Mouse (Mus musculus) heart, adult 2 months (tissue): ENCODE measurements at regions not wholly inside any gene's neighbourhood (a gene's known extent, or its start where the extent isn't known, plus 50 kb on each side); places are given as distances from the start of the nearest gene placed in this dataset.

Source experiments
- DNase-seq, 2 experiments: peaks; one replicate each; pipeline ENCODE4 v3.0.0; 2021
- H3K27ac ChIP-seq: fragments of 200-600 bp; 2 replicates; pipeline ENCODE4 v1.8.1; 2022
- H3K27me3 ChIP-seq: fragments of 200-500 bp; 2 replicates; pipeline ENCODE4 v1.6.1; 2012; ENCODE audit warnings: mild to moderate bottlenecking, low read length, inconsistent platforms, mixed read lengths; ENCODE audit not compliant: control insufficient read depth, insufficient read depth
- H3K36me3 ChIP-seq: fragments of 200-500 bp; 2 replicates; pipeline ENCODE4 v1.6.1; 2012; ENCODE audit warnings: low read length, inconsistent platforms; ENCODE audit not compliant: control insufficient read depth, insufficient read depth
- H3K4me1 ChIP-seq: fragments of 200-500 bp; 2 replicates; pipeline ENCODE4 v1.6.1; 2011; ENCODE audit warnings: low read length; ENCODE audit not compliant: control insufficient read depth, insufficient read depth
- H3K4me3 ChIP-seq: fragments of 200-600 bp; 2 replicates; pipeline ENCODE4 v1.8.1; 2022
- H3K79me2 ChIP-seq: fragments of 200-500 bp; replicated peaks from 2 replicates; pipeline ENCODE4 v1.6.1; 2012; ENCODE audit warnings: mild to moderate bottlenecking, inconsistent platforms, low read length, moderate library complexity, mixed read lengths; ENCODE audit not compliant: control insufficient read depth, insufficient read depth
- H3K9ac ChIP-seq: fragments of 200-500 bp; 2 replicates; pipeline ENCODE4 v1.6.1; 2012; ENCODE audit warnings: low read depth, mild to moderate bottlenecking, control low read depth, inconsistent platforms, low read length, mixed read lengths
- CTCF ChIP-seq: fragments of 200-600 bp; IDR thresholded peaks from 2 replicates; pipeline ENCODE4 v1.8.1; 2022; ENCODE audit warnings: antibody characterized with exemption, mild to moderate bottlenecking, moderate library complexity
- EP300 ChIP-seq: fragments of 200-500 bp; IDR thresholded peaks from 2 replicates; pipeline ENCODE4 v1.6.1; 2011; ENCODE audit warnings: low read depth, low read length, control low read depth; ENCODE audit not compliant: insufficient read depth
- POLR2A ChIP-seq: fragments of 200-500 bp; IDR thresholded peaks from 2 replicates; pipeline ENCODE4 v1.6.1; 2011; ENCODE audit warnings: mild to moderate bottlenecking, low read depth, low read length, control low read depth; ENCODE audit not compliant: insufficient read depth
- WGBS: fragments of 180-500 bp; shearing (Covaris S2); methylation state at CpG from one replicate; pipeline ENCODE4 v1.1.7; 2018; 5-methylcytosine and 5-hydroxymethylcytosine counted together
- intact Hi-C: fragments of 180-260 bp; cut with DNase I; formaldehyde crosslinking; loops from one replicate; pipeline ENCODE4 v1.15.1; 2025

DNA sequence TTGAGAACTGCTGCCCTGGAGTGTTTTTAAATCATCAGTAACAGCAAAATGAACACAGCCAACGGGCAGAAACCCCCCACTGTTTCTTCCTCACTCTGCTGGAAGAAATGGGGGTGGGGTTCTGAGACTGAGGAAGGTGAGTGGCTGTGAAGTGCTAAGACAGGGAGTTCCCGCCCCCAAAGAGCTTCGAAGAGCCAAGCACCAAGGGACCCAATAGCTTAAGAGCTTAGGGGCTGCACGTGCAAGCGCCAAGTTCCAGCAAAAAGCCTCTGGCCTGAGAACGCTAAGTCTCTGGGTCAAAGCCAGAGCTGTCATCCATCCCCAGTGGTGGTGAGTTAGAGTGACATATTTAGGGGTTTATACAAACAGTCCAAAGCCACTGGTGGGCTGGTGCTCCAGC lies 55.1 kb upstream of the Pcbd1 start:
- Histone ChIP-seq H3K79me2 (no peaks in the 10 kb centered on the region), H3K36me3 (no peaks in the 10 kb centered on the region), H3K27ac (no peak overlapping the region), H3K4me1 (no peaks in the 10 kb centered on the region), H3K27me3 (no peaks in the 10 kb centered on the region), H3K9ac (no peak overlapping the region), H3K4me3 (no peak overlapping the region)
- TF ChIP-seq EP300 (no peak), CTCF (no peak), POLR2A (no peak)
- no peak for DNase-seq
- WGBS: 37% methylated on average over 6 of the region's 6 CpGs
- intact Hi-C loops: no loop called here

DNA sequence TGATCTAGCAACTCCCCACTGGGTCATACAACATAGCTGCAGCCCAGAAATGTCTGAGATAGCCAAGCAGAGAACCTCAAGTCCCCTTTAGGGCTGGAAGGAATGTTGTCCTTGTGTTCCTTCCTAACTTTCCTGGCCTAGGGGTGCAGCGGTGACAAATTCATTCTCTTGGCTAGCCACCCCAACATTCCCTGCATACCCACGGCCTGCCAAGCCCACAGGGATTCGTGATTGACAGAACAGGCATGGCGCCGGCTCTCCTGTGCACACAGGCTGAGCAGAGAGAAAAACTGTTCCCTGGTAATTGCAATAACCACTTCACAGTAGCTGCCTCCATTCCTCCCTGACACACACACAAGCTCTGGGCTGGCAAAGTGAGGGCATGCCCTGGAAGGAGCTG lies 60.5 kb upstream of the Pcbd1 start:
- 45% methylated on average over 5 of the region's 5 CpGs for WGBS
- Histone ChIP-seq H3K36me3 (no peaks in the 10 kb centered on the region), H3K4me3 (no peak overlapping the region), H3K27me3 (no peaks in the 10 kb centered on the region), H3K9ac (no peak overlapping the region), H3K27ac (no peak overlapping the region), H3K79me2 (no peaks in the 10 kb centered on the region), H3K4me1 (peaks cover 3% of the 10 kb centered on the region; the same call in 1 of the 2 replicates)
- TF ChIP-seq EP300: 0 out of 2 replicates have a peak, but pooled peaks have one; percentile 14
- no peak for TF ChIP-seq CTCF
- intact Hi-C loops: no loop called here
- peak; percentile 31 to 49 for DNase-seq

DNA sequence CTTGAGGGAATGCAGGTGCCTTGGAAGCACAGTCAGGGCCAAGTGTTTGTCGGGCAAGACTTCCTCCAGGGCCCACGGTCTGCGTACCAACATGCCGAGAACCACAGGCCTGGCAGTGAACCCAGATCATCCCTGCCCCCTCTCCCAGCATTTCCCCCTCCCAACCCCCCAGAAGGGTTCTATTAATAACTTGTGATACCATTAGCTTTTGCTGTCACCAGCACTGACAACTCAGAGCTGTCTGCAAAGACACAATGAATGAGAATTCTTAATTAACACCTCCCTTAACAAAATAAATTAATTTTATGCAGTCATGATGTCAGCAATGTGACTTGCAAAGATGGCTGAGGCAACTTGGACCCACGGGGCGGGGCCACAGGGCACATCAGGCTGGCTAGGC lies 61.9 kb upstream of the Pcbd1 start:
- H3K27me3 ChIP-seq: no peaks in the 10 kb centered on the region
- no peak for TF ChIP-seq POLR2A
- TF ChIP-seq CTCF: no peak
- no peak for TF ChIP-seq EP300
- H3K9ac ChIP-seq: no peak overlapping the region
- 54% methylated on average over 6 of the region's 6 CpGs for WGBS
- peak overlapping the region; percentile 18 for H3K27ac ChIP-seq
- H3K4me3 ChIP-seq: no peak overlapping the region
- peak; percentile 30 to 34 for DNase-seq
- no peaks in the 10 kb centered on the region for H3K79me2 ChIP-seq
- H3K36me3 ChIP-seq: no peaks in the 10 kb centered on the region
- intact Hi-C loops: no loop called here
- peaks cover 3% of the 10 kb centered on the region; the same call in 1 of the 2 replicates for H3K4me1 ChIP-seq

DNA sequence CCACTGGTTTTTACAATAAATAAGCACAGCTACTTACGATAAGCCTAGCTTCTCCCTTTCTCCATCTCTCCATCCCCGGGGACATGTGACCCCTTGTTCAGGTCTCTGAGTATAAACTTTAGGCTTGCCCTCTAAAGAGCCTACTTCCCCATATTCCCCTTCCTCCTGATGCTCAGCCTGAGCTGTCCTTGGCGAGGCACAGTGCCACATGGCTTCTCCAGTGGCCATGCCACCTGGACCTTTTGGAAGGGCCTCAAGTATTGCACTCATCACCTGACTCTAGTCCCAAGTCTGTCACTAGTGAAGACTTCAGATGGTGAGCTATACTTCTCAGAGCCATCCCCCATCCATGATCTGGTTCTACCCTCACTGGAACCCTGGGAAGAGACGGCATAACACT lies 64.1 kb upstream of the Pcbd1 start:
- no peak for TF ChIP-seq POLR2A
- no peak for TF ChIP-seq EP300
- TF ChIP-seq CTCF: no peak
- Histone ChIP-seq H3K27ac (no peak overlapping the region), H3K79me2 (no peaks in the 10 kb centered on the region), H3K4me3 (no peak overlapping the region), H3K4me1 (peaks cover 3% of the 10 kb centered on the region; the same call in 1 of the 2 replicates), H3K36me3 (no peaks in the 10 kb centered on the region), H3K27me3 (no peaks in the 10 kb centered on the region), H3K9ac (no peak overlapping the region)
- 70% methylated on average over 4 of the region's 4 CpGs for WGBS
- no peak for DNase-seq
- intact Hi-C loops: no loop called here

DNA sequence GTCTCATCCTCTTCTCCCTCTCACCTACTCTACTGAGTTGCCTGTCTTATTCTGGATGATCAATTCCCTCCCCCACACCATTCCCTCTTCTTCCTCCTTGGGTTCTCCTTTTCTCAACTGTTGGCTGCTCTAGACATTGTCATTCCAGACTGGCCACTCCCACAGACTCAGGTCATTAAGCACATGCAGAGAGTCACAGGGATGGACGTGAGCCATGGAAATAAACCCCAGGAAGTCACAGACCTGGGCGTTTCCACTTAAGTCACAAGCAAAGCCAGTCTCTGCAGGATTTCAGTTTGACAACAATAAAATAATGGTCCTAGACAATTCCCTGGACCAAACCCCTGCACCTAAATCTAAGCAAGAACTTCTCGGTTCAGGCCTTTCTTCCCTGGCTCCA lies 65.0 kb upstream of the Pcbd1 start:
- H3K4me1 ChIP-seq: peaks cover 3% of the 10 kb centered on the region; the same call in 1 of the 2 replicates
- 35% methylated on average over 3 of the region's 3 CpGs for WGBS
- TF ChIP-seq CTCF (no peak), POLR2A (no peak), EP300 (no peak)
- no peaks in the 10 kb centered on the region for H3K79me2 ChIP-seq
- H3K27ac ChIP-seq: no peak overlapping the region
- H3K4me3 ChIP-seq: no peak overlapping the region
- no peaks in the 10 kb centered on the region for H3K27me3 ChIP-seq
- H3K36me3 ChIP-seq: no peaks in the 10 kb centered on the region
- H3K9ac ChIP-seq: no peak overlapping the region
- no peak for DNase-seq
- intact Hi-C loops: no loop called here

DNA sequence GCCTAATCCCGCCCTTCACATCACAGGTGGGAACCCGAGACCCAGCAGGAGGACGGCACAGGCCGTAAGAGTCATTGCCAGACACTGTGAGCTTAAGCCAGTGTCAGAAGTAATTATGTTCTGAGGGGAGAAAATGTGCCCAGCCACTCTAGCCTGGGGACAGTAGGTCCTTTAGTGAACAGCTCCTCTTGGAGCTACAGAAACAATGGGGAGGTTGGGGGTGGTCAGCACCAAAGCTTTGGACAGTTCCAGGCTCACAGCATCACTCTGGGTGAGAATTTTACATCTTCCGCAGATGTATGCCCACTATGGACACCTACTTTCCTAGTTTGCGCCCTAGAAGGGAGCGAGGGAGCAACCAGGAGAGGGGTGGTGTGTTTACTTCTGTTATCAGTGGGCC lies 65.7 kb upstream of the Pcbd1 start:
- Histone ChIP-seq H3K79me2 (no peaks in the 10 kb centered on the region), H3K4me1 (peaks cover 3% of the 10 kb centered on the region; the same call in 1 of the 2 replicates), H3K4me3 (no peak overlapping the region), H3K36me3 (no peaks in the 10 kb centered on the region), H3K27me3 (no peaks in the 10 kb centered on the region), H3K9ac (no peak overlapping the region), H3K27ac (no peak overlapping the region)
- 41% methylated on average over 7 of the region's 7 CpGs for WGBS
- intact Hi-C loops: no loop called here
- DNase-seq: no peak
- TF ChIP-seq EP300 (no peak), CTCF (no peak), POLR2A (no peak)

DNA sequence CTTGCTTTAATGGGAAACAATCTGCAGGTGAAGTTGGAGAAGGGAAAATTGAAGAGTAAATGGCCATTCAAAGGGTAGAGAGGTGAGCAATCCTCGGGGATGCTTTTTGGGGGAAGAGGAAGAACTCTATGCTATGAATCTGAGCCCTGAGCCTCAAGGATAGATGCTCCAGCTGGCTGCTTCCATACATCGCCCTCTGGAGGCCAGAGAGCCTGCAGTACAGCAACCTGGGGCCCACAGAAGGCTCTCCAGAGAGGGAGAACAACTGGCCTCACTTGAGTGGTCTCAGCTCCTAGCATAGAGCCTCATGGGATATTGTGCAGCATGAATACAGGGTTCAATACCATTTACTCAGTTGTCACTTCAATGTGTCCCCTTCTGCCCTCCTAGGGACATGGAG lies 69.6 kb upstream of the Pcbd1 start:
- Histone ChIP-seq H3K27ac (no peak overlapping the region), H3K36me3 (no peaks in the 10 kb centered on the region), H3K4me3 (no peak overlapping the region), H3K27me3 (no peaks in the 10 kb centered on the region), H3K9ac (no peak overlapping the region), H3K79me2 (no peaks in the 10 kb centered on the region), H3K4me1 (no peaks in the 10 kb centered on the region)
- TF ChIP-seq POLR2A (no peak), CTCF (peak; percentile 62), EP300 (no peak)
- 15% methylated on average over 2 of the region's 2 CpGs for WGBS
- DNase-seq: no peak
- intact Hi-C loops: no loop called here
